Mouse (Mus musculus) B cell, adult 2 months (primary cell): ENCODE measurements around the gene Hrc.
A peak's percentile ranks its signal among the peaks of the same experiment; 100 is the strongest.

Experiments
- DNase-seq, 2 experiments: peaks; one replicate each; pipeline ENCODE4 v3.0.0; 2022

Hrc gene

DNA sequence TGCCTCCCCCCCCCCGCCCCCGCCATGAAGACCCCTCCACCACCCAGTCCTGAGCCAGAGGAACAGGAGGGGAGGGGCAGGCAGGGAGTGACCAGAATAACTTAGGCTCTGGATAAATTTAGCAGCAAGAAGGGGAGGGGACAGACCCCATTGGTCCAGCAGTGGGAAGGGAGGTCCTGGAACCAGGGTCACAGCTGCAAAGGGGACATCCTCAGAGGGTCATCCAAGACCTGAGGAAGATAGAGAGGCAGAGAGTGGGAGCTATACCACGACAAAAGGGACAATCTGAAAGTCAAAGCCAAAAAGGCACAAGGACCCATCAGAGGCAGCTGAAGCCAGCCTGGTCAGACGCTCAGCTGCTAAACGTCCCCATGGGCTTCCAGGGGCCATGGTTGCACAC, at the start of gene Hrc:
Gene Hrc, plus strand, starts transcription at position 235 of the 400 bp plus-strand sequence.
- no peak for DNase-seq

DNA sequence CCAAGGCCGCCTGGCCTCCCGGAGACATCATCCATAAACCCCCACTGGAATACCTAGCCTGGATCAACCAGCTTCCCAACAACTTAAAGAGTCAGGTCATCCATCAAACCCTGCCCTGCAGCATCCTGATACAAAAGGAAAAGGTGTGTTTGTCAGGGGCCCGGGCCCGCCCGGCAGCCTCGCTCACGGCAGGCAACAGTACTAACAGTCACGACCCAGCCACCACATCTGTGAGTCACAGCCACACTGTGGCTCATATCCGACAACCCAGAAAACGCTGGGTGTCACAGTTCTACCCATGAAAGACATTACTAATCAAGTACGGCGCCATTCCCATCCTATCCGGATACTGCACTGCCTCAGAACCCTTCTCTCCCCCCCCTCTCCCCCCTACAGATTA, 48.6 kb upstream of the Hrc start:
- no peak for DNase-seq

DNA sequence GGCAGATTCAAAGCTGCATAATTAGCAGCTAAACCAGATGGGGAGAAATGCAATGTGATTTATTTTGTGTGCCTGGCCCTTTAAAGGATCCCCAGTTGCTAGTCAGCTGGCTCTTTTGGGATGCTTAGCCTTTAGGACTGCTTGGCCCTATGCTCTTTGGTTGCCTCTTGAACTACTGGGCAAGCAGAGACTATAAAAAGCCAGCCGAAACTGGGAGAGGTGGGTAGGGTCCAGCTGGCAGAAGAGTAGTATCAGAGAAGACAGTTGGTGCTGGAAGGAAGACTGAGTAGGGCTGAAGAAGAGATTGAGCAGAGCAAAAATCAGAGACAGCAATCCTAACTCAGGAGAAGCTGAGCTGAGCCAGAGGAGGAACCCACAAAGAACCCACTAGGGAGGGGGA, 38.5 kb upstream of the Hrc start:
- no peak for DNase-seq

DNA sequence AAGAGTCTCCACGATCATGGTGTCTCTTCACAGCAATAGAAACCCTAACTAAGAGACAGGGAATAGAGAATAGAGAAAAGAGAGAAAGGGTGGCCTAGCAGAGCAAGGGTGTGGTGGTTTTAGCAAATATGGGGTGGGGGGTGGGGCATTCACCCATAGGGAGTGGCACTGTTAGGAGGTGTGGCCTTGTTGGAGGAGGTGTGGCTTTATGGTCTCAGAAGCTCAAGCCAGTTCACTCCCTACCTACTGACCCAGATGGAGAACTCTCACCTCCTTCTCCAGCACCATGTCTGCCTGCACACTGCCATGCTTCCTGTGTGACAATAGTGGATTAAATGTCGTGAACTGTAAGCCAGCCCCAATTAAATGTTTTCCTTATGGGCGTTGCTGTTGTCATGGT, 37.5 kb upstream of the Hrc start:
- DNase-seq: no peak

DNA sequence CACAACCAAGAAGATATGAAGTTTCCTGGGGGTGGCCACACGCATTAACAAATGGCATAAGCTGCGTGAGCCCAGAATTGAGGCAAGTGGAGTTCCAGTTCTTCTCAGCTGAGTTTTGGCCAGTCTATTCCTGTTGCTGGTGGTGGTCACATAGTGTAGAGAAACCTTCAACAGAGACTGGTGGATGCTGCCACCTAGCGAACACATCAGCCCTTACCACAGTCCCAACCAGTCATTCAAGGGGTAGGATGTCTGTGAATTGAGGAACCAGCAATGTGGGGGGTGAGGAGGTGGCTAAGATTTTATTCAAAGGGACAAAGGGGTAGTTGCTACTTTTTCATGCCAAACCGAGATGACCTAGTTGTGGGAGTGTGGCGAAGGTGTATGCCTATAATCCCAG, 35.3 kb upstream of the Hrc start:
- DNase-seq: peak; percentile 77 to 81

DNA sequence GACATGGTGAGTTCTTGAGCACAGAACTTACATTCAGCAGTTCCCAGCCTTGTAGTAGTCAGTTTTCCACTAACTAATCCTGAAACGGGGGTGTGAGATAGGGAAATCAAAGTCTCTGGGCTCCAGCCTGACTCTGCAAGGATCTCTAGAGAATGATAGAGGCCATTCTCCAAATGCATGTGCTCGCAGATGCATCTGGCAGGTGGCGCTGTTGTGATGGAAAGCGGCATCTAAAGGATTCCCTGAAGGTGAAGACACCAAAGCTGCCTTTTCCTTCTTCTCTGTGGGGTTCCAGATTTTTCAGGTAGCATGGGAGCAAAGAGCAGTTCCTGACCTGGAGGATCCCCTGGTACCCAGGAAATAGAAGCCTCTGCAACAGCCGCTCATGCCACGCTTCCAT, 34.8 kb upstream of the Hrc start:
- DNase-seq: peak; percentile 35 to 37

DNA sequence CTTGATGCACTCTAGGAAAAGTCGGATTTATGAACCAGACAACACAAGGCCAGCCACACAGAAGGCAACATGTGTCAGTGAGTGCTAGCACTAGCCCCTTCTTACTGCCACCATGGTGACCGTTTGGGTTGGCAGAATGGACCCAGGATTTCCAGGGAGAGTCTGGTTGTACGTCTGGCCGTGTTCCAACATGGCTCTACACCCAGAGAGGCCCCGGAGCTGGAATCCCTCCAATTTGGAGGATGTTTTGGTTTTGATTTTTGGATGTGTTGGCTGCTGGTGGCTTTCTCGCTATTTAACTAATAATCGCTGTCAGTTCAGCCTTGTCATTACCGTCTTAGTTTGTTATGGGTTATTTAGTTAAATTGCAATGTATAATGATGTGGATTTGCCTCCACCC, 32.5 kb upstream of the Hrc start:
- DNase-seq: no peak

DNA sequence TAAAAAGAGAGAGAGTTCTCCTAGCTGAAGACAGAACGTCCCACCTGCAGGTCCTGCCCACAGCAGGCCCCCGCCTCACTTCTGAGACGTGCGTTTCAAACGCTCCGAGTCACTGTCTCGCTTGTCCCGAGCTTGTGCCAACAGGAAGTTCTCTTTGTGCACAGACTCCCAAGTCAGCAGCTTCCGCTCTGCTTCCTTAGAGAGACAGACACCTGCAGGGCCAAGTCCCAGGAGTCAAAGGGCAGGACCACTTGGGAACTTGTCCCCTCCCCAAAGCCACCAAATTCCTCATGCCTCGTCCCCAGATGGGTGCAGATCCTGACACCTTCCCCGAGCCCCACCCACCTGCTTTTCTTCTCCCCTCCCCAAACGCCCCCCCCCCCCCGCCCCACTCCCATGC, 30.2 kb upstream of the Hrc start:
- DNase-seq: no peak

DNA sequence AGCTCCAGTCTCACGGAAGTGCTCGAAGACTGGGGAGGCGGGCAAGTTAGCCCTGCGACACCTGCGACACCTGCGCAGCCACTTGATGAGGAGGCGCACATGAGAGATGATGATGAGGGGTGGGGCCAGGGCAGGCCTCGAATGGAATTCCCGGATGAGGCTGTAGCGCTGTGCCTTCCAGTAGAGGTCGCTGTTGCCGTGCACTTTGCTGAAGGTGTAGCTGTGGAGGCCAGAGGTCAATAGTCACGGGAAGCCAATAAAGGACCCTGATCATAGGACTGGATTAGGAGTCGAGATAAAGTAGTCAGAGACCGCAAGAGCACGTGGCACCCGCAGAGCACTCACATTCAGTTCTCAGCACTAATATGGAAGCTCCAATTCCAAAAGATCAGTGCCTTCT, 29.8 kb upstream of the Hrc start:
- peak; percentile 62 to 65 for DNase-seq

DNA sequence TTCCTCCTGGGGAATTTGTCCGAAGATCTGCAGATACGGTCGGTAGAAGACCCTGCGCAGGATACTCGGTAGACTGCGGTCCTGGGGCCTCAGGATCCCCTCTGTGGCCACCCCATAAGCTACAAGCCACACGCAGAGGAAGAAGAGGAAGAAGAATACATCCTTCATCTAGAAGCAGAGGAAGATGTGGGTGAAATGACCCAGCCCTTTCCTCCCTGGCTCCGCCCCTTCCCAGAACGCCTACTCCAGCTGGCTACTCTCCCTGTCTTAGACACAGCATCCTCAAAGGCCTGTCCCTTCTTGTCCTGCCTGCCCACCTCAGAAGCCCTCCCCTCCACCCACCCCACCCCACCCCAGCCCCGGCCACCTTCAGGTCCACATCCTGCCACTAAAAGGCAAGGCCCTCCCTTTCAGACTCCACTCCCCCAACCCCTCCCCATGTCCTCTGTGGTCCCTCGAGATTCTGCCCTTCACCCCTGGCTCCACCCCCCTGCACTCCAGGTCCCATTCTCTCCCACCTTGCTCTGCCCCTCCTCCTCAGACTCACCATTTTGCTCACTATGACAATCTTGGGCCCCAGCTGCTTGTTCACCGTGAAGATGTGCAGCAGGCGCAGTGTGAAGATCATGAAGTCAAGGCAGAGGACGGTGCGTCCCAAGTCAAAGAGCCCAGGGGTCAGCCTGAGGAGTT, 26.4 kb upstream of the Hrc start:
- no peak for DNase-seq

DNA sequence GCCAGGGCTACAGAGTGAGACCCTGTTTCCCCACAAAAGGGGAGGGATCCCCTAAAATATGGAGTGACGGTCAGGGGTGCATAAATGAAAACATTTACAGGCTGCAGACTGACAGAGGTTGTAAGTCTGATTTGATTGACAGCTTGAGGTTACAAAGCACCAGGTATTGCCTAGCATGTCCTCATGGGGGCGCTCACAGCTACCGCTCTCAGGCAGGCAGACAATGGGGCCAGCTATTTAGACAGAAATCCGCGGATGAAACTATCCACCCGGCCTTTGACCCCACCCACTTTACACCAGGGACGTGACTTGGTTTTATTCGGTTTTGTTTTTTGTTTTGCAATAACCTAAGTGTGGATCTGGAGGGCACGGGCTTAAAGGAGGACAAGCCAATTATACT, 25.6 kb upstream of the Hrc start:
- DNase-seq: peak; percentile 70 to 75

DNA sequence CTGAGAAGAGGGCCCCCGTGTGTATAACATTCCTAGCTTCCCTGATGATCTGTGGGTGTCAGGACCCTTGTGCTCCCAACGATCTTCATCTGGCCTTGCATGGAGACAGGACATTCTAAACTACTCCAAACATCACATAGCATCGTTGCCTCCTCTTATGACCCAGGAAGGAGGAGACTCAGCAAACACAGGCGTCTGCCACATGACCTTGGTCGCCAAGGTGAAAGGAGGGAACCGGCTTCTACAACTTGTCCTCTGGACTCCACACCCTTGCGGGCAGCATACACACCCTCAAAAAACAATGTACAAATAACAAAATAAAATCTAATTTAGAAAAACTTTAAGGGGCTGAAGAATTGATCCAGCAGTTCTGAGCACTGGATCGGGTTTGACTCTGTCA, 23.1 kb upstream of the Hrc start:
- DNase-seq: no peak

DNA sequence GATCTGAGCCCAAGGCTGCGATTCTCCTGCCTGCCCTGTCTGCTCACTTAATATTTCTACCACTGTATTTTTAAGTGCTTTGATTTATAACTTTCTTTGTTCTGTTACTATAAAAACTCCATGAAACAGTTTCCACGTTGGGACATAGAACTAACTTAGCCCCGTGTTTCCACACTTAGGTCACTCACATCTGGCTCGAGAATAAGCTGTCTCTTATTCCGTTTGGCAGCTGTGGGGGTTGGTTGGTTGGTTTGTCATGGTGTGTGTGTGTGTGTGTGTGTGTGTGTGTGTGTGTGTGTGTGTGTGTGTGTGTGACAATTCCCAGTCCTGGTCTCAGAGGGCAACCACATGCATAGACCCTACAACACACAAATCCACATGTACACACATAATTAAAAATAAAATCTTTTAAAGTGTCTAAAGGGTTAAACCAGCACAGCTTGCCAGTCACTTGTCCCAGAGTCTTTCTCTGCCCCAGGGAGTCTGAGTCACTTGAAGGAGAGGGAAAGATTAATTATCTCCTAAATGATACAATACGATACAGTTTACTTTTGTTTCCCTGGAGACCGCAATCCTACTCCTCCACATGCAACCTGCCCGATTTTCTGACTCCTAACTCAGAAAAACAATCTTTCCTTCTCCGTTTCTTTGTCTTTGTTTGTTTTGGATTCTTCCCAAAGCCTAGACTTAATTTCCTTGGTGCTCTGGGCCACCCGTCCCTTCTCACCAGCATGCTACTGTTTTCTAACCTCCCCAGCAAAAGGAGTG, 22.2 kb upstream of the Hrc start:
- no peak for DNase-seq

DNA sequence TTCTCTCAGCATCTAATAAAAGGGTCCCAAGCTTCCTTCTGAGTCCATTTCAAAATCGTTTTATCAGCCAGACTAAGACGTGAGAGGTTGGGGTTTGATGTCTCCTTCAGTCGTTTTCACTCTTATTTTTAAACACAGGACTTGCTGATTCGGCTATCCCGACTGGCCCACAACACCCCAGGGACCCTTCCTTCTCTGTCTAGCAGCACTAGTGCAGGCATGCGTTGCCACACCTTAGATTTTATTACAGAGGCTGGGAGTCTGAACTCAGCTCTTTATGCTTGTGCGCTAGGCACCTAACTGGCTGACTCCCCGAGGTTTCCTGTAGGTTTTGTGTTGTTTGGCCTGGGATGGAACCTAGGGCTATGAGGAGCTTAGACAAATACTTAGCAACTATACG, 21.6 kb upstream of the Hrc start:
- no peak for DNase-seq

DNA sequence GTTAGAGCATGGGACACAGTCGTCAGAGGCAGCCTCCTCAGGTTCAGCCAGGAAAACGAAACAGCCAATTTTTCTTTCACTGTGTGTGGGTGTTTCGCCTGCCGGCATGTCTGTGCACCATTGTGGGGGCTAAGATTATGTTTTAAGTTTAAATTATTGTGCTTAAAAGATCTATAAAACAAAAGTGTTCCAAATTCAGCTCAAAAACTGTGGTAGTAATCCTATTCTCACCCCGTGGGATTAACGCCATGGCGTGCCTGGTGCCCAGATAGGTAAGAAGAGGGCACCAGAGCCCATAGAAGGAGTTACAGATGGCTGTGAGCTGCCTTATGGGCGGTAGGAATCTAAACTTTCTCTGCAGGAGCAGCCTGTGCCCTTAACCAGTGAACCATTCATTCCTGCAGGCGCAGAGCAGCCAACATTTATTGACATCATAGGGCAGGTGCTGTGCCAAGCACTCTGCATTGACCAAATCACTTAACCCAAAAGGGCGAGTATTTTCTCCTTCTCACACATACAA, 19.8 kb upstream of the Hrc start:
- DNase-seq: no peak

DNA sequence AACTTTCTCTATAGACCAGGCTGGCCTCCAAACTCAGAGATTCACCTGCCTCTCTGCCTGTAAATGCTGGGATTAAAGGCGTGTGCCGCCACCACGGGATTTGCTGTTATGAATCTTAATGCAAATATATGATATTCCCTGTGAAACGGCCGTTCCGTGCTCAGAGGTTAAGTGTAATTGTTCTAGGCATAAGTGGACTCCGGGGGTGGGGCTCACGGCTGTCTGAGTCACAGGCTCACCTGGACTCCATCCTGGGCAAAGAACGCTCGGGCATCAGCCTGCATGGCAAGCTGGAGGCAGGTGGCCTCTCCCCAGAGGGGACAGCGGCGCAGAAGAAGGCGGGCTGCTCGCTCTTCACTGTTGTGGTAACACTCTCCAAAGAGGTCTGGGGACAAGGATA, 18.6 kb upstream of the Hrc start:
- DNase-seq: no peak

DNA sequence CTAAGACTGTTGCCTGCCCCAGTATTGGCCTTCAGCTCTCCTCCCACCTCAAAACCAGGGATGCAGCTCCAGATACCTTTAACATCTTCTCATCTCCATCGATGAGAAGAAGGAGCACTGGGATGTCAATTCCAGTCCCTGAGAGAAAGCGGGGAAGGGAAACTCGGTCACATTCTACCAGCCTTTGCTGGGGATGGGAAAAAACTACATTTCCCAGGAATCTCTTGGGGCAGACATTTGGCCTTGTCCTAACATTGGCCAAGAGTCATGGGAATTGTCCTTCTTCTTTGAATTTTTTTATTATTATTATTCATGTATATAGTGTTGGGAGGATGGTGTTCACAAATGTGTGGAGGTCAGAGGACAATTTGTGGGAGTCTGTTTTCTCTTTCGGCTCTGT, 12.8 kb upstream of the Hrc start:
- no peak for DNase-seq

DNA sequence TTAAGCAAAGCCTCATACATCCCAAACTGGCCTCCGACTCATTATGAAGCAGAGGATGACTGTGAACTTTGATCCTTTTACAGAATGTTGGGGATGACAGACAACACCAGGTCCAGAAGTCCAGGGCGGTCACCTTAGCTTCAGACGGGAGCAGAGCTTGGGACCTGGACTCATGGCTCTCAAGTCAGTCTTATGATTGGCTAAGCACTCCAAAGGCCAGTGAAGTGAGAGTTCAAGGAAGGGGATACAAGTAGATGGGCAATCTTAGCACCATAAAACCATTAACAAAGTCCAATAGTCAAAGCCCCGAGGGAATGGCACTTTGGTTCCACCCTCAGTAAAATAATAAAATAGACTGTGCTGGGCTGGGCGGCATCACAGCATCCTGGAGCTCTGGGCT, 12.0 kb upstream of the Hrc start:
- no peak for DNase-seq

DNA sequence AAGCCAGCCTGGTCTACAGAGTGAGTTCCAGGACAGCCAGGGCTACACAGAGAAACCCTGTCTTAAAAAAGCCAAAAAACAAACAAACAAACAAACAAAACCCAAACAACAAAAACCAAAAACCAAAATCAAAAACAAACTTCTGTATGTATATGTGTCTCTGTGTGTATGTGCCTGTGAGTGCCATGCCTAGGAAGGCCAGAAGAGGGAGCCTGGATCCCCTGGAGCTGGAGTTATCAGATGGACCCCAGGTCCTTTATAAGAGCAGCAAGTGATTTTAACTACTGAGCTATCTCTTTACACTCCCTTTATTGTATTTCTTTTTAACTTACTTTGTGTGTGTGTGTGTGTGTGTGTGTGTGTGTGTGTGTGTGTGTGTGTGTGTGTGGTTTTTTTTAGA, 9.3 kb upstream of the Hrc start:
- DNase-seq: no peak

DNA sequence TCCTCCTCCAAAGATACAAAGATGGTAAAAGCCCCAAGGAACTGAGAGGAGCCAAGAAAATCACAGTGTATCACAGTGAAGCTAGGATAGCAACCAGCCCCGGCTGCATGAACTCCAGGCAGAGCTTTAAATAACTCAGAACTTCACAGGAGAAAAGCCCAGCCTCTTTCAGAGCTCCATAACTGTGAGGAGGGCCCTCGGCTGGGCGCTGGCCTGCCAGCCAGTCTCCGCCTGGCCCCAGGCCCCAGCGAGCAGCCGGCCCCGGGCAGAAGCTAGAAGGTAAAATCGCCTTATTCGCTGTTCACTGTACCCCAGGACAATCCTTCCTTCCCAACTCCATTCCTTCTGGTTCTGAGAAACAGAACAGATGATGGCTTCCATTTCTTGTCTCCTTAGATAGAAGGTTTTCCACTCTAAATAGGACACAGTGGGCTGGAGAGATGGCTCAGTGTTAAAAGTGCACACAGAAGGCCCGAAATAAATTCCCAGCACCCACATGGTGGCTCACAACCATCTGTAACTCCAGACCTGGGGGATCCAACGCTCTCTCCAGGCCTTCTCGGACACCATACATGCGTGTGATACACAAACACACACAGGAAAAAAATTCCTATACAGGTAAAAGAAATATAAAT, 6.1 kb upstream of the Hrc start:
- DNase-seq: no peak

DNA sequence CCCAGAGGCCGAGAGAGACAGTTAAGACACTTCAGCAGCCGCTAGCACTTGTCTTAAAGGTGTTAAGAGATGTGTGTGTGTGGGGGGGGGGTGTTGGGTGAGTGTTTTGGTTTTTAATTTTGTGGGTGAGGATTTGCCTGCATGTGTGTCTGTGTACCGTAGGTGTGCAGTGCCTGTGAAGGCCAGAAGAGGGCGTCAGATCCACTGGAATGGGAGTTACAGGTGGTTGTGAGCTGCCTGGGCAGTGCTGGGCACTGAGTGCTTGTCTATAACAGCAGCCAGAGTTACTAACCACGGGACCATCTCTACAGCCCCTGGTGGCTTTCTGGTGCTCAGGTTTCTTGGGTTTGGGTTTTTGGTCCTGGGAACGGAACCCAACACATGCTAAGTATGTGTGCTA, 3.6 kb upstream of the Hrc start:
- no peak for DNase-seq

DNA sequence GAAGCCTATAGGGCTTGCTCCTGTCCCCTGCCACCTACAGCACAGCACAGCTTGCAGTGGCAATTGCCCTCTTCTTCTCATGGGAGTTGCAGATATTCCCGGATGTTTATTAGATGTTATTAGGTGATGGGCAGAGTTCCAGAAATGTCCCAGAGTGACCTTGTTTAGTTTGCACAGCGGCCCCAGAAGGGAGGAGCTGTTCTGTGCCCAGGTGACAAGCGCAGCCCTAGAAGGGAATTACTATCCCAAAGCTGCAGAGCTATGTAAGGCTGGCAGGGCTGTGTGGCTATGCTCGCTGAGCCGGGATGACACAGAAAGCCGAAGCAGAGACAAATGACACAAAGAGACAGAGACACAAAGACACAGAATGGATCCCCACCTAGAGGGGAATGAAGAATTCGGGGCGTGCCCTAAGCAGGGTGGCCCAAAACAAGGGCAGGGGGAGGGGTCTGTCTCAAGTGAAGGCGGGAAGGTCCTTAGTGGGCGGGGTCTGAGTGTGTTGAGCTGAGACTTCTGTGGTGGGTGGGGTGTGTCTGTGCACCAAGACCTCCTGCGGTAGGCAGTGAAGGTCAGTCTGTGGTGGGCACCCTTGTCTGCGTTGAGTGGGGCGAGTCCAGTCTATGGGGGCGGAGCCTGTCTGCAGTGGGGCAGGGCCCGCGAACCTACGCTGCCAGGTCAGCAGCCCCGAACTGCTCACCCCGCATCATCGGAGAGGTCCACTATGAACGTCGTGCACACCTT, 2.2 kb upstream of the Hrc start:
- DNase-seq: peak in 1 of 2 experiments; percentile 45

DNA sequence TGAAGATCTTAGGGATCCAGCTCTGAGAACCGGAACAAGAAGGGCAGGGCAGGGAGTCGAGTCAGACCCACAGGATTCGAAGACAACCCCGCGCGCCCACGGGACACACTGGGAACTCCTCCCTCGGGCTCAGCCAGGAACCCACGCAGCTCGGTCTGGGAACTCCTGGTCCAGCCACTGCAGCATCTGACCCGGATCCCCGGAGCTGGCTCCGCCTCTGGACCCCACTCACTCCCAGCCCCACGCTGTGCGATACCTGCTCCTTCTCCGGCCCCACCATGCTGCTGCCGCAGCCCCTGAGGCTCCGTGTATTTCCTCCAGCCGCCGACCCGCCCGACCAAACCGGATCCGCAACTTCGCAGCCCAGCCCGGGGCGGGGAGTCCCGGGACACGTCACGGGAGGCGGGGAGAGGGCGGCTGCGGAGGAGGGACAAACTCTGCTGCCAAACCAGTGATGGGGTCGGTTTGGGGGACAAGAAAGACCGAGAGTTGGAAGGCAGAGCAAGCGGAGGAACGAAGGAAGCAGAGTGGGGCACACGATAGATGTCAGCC, 1.6 kb upstream of the Hrc start, which contains the start of gene Trpm4:
Gene Trpm4, minus strand, starts transcription at position 350 of the 552 bp plus-strand sequence.
- DNase-seq: peak; percentile 92 to 93
